Mouse (Mus musculus) midbrain, embryonic 16.5 days (tissue): ENCODE data around the gene Ppp1r8. TPM values are rescaled to one million over a fixed set of nuclear protein-coding genes. Genes with fewer than 3 reads are reported as not detected.
"Not testable (repeated sequence)": the region's sequence is repeated elsewhere in the genome, so short reads cannot be mapped to it uniquely, and the experiment has no call there.

Experiments
- ATAC-seq: fragments of 200-750 bp; cut with Nextera tagmentation; 2 replicates; pipeline ENCODE4 v1.8.0; 2017; ENCODE audit warnings: moderate TSS enrichment
- H3K27ac ChIP-seq: fragments of 300-500 bp; sonication (generic); 2 replicates; pipeline ENCODE4 v1.5.1; 2014; ENCODE audit warnings: mild to moderate bottlenecking, low read length, mixed read lengths
- H3K27me3 ChIP-seq: fragments of 300-500 bp; sonication (generic); 2 replicates; pipeline ENCODE4 v1.6.1; 2014; ENCODE audit warnings: low read depth, low read length, mixed read lengths; ENCODE audit not compliant: control insufficient read depth, insufficient read depth
- H3K36me3 ChIP-seq: fragments of 300-500 bp; sonication (generic); 2 replicates; pipeline ENCODE4 v1.6.1; 2014; ENCODE audit warnings: mild to moderate bottlenecking, low read length, moderate library complexity, mixed read lengths; ENCODE audit not compliant: control insufficient read depth, insufficient read depth
- H3K4me1 ChIP-seq: fragments of 300-500 bp; sonication (generic); 2 replicates; pipeline ENCODE4 v1.6.1; 2014; ENCODE audit warnings: mild to moderate bottlenecking, low read length, mixed read lengths; ENCODE audit not compliant: control insufficient read depth, insufficient read depth
- H3K4me2 ChIP-seq: fragments of 300-500 bp; sonication (generic); 2 replicates; pipeline ENCODE4 v1.6.1; 2014; ENCODE audit warnings: mild to moderate bottlenecking, low read length, mixed read lengths
- H3K4me3 ChIP-seq: fragments of 300-500 bp; sonication (generic); 2 replicates; pipeline ENCODE4 v1.5.1; 2014; ENCODE audit warnings: low read depth, mild to moderate bottlenecking, low read length, moderate library complexity, mixed read lengths
- H3K9ac ChIP-seq: fragments of 300-500 bp; sonication (generic); 2 replicates; pipeline ENCODE4 v1.6.1; 2014; ENCODE audit warnings: low read depth, low read length, mixed read lengths
- H3K9me3 ChIP-seq: fragments of 300-500 bp; sonication (generic); replicated peaks from 2 replicates; pipeline ENCODE4 v1.6.1; 2014; ENCODE audit warnings: mild to moderate bottlenecking, low read length, mixed read lengths; ENCODE audit not compliant: control insufficient read depth, poor library complexity, severe bottlenecking
- WGBS: fragments of 180-500 bp; shearing (Covaris S2); extraction: QIAGEN DNeasy Blood & Tissue Kit; methylation state at CpG from one replicate; pipeline ENCODE4 v1.1.7; 2014; 5-methylcytosine and 5-hydroxymethylcytosine counted together
- polyA plus RNA-seq: library from polyadenylated mRNA; unstranded; fragments of >200 nt; fragmentation: Nextera tagmentation; extraction: Ambion mirVana; gene quantifications from 2 replicates; pipeline ENCODE4 v1.2.1, GENCODE M21; 2015

Gene Ppp1r8
- polyA plus RNA-seq, 1 experiment from 2014 or later: 58.5 TPM

GRCm38 (mm10) chr4:132793322-132794004 lies 49.5 kb downstream of the Ppp1r8 start:
- not testable (repeated sequence) for H3K36me3 ChIP-seq, H3K4me1 ChIP-seq, H3K9me3 ChIP-seq, H3K4me3 ChIP-seq, H3K27me3 ChIP-seq, H3K4me2 ChIP-seq, H3K9ac ChIP-seq, ATAC-seq, H3K27ac ChIP-seq
- WGBS: 93% methylated on average over 8 of the region's 9 CpGs

GRCm38 (mm10) chr4:132789731-132790130 lies 53.2 kb downstream of the Ppp1r8 start:
- ATAC-seq: no peak
- Histone ChIP-seq H3K4me2 (no peak overlapping the region), H3K27me3 (no peaks in the 10 kb centered on the region), H3K9me3 (no peaks in the 10 kb centered on the region), H3K9ac (no peak overlapping the region), H3K27ac (no peak overlapping the region), H3K36me3 (no peaks in the 10 kb centered on the region), H3K4me3 (no peak overlapping the region), H3K4me1 (no peaks in the 10 kb centered on the region)
- WGBS: 85% methylated on average over 8 of the region's 8 CpGs

GRCm38 (mm10) chr4:132785228-132785627 lies 57.7 kb downstream of the Ppp1r8 start:
- no peak for ATAC-seq
- 92% methylated on average over 13 of the region's 13 CpGs for WGBS
- Histone ChIP-seq H3K9ac (no peak overlapping the region), H3K4me1 (no peaks in the 10 kb centered on the region), H3K27me3 (no peaks in the 10 kb centered on the region), H3K9me3 (no peaks in the 10 kb centered on the region), H3K4me3 (no peak overlapping the region), H3K36me3 (no peaks in the 10 kb centered on the region), H3K4me2 (no peak overlapping the region), H3K27ac (no peak overlapping the region)

GRCm38 (mm10) chr4:132783732-132784131 lies 59.2 kb downstream of the Ppp1r8 start:
- ATAC-seq: no peak
- no peaks in the 10 kb centered on the region for H3K27me3 ChIP-seq
- no peaks in the 10 kb centered on the region for H3K36me3 ChIP-seq
- no peak overlapping the region for H3K4me2 ChIP-seq
- no peak overlapping the region for H3K9ac ChIP-seq
- WGBS: 87% methylated on average over 2 of the region's 2 CpGs
- no peak overlapping the region for H3K4me3 ChIP-seq
- no peaks in the 10 kb centered on the region for H3K9me3 ChIP-seq
- no peaks in the 10 kb centered on the region for H3K4me1 ChIP-seq
- no peak overlapping the region for H3K27ac ChIP-seq

- ATAC-seq: no peak
- H3K27ac ChIP-seq: no peak overlapping the region
- H3K27me3 ChIP-seq: no peaks in the 10 kb centered on the region
- H3K4me3 ChIP-seq: no peak overlapping the region
- no peak overlapping the region for H3K9ac ChIP-seq
- 94% methylated on average over 4 of the region's 4 CpGs for WGBS
- H3K9me3 ChIP-seq: no peaks in the 10 kb centered on the region
- no peak overlapping the region for H3K4me2 ChIP-seq
- no peaks in the 10 kb centered on the region for H3K4me1 ChIP-seq
- peaks cover 9% of the 10 kb centered on the region; the same call in 1 of the 2 replicates for H3K36me3 ChIP-seq
Observed at GRCm38 (mm10) chr4:132780288-132780687, 62.7 kb downstream of the Ppp1r8 start.

GRCm38 (mm10) chr4:132778562-132779201 lies 64.3 kb downstream of the Ppp1r8 start:
- WGBS: 95% methylated on average over 6 of the region's 6 CpGs
- peaks cover 18% of the 10 kb centered on the region for H3K36me3 ChIP-seq
- H3K9me3 ChIP-seq: no peaks in the 10 kb centered on the region
- H3K4me3 ChIP-seq: no peak overlapping the region
- H3K4me2 ChIP-seq: no peak overlapping the region
- H3K27ac ChIP-seq: no peak overlapping the region
- no peak for ATAC-seq
- H3K4me1 ChIP-seq: no peaks in the 10 kb centered on the region
- H3K27me3 ChIP-seq: no peaks in the 10 kb centered on the region
- H3K9ac ChIP-seq: no peak overlapping the region

Other genes starting within 250 kb of the Ppp1r8 start
- gene Eya3, start 204.2 kb downstream of the Ppp1r8 start, polyA plus RNA-seq: 11.2 and 15.0 TPM in 2 replicates
- gene Xkr8, start 110.6 kb downstream of the Ppp1r8 start, polyA plus RNA-seq: 4.8 and 7.1 TPM in 2 replicates
- 0.53 and 0.62 TPM in 2 replicates for gene Smpdl3b, start 85.9 kb downstream of the Ppp1r8 start, polyA plus RNA-seq
- gene Rpa2, start 74.8 kb downstream of the Ppp1r8 start, polyA plus RNA-seq: 31.6 and 31.7 TPM in 2 replicates
- gene Themis2, start 46.8 kb downstream of the Ppp1r8 start, polyA plus RNA-seq: 0.15 and 0.38 TPM in 2 replicates
- 174 and 177 TPM in 2 replicates for gene Stx12, start 41.3 kb upstream of the Ppp1r8 start, polyA plus RNA-seq
- 41.8 and 42.7 TPM in 2 replicates for gene Fam76a, start 79.4 kb upstream of the Ppp1r8 start, polyA plus RNA-seq
- gene Fgr, start 130.9 kb upstream of the Ppp1r8 start, polyA plus RNA-seq: 0.05 TPM in 1 of 2 replicates, not detected in the other
- gene Ahdc1, start 168.1 kb upstream of the Ppp1r8 start, polyA plus RNA-seq: 11.2 and 12.5 TPM in 2 replicates